Mouse (Mus musculus) heart, embryonic 13.5 days (tissue): ENCODE measurements around the gene Mbd3. TPM values are rescaled to one million over a fixed set of nuclear protein-coding genes. Genes with fewer than 3 reads are reported as not detected.

Source experiments
- ATAC-seq: fragments of 200-750 bp; cut with Nextera tagmentation; 2 replicates; pipeline ENCODE4 v1.8.0; 2017; ENCODE audit warnings: moderate TSS enrichment; ENCODE audit not compliant: insufficient number of reproducible peaks, low FRiP score, low TSS enrichment; ENCODE audit errors: extremely low read depth
- H3K27ac ChIP-seq: fragments of 300-500 bp; sonication (generic); replicated peaks from 2 replicates; pipeline ENCODE4 v1.5.1; 2015; ENCODE audit warnings: moderate library complexity, mild to moderate bottlenecking, inconsistent platforms
- H3K27me3 ChIP-seq: fragments of 300-500 bp; sonication (generic); replicated peaks from 2 replicates; pipeline ENCODE4 v1.6.1; 2015; ENCODE audit warnings: mild to moderate bottlenecking, inconsistent platforms
- H3K36me3 ChIP-seq: fragments of 300-500 bp; sonication (generic); 2 replicates; pipeline ENCODE4 v1.6.1; 2015; ENCODE audit warnings: mild to moderate bottlenecking, inconsistent platforms
- H3K4me1 ChIP-seq: fragments of 300-500 bp; sonication (generic); 2 replicates; pipeline ENCODE4 v1.6.1; 2015; ENCODE audit warnings: inconsistent platforms
- H3K4me2 ChIP-seq: fragments of 300-500 bp; sonication (generic); 2 replicates; pipeline ENCODE4 v1.6.1; 2015; ENCODE audit warnings: inconsistent platforms, mild to moderate bottlenecking, moderate library complexity
- H3K4me3 ChIP-seq: fragments of 300-500 bp; sonication (generic); 2 replicates; pipeline ENCODE4 v1.5.1; 2015; ENCODE audit warnings: moderate library complexity, mild to moderate bottlenecking, inconsistent platforms
- H3K9ac ChIP-seq: fragments of 300-500 bp; sonication (generic); 2 replicates; pipeline ENCODE4 v1.6.1; 2015; ENCODE audit warnings: inconsistent platforms, mild to moderate bottlenecking, moderate library complexity
- H3K9me3 ChIP-seq: fragments of 300-500 bp; sonication (generic); 2 replicates; pipeline ENCODE4 v1.6.1; 2016; ENCODE audit warnings: inconsistent platforms
- WGBS: fragments of 180-500 bp; shearing (Covaris S2); methylation state at CpG from one replicate; pipeline ENCODE4 v1.1.7; 2015; ENCODE audit warnings: mixed read lengths; 5-methylcytosine and 5-hydroxymethylcytosine counted together
- polyA plus RNA-seq: library from polyadenylated mRNA; unstranded; fragments of >200 nt; fragmentation: Nextera tagmentation; extraction: Ambion mirVana; gene quantifications from 2 replicates; pipeline ENCODE4 v1.2.1, GENCODE M21; 2015

The Mbd3 gene
- polyA plus RNA-seq, 1 experiment from 2014 or later, result 170 TPM

DNA sequence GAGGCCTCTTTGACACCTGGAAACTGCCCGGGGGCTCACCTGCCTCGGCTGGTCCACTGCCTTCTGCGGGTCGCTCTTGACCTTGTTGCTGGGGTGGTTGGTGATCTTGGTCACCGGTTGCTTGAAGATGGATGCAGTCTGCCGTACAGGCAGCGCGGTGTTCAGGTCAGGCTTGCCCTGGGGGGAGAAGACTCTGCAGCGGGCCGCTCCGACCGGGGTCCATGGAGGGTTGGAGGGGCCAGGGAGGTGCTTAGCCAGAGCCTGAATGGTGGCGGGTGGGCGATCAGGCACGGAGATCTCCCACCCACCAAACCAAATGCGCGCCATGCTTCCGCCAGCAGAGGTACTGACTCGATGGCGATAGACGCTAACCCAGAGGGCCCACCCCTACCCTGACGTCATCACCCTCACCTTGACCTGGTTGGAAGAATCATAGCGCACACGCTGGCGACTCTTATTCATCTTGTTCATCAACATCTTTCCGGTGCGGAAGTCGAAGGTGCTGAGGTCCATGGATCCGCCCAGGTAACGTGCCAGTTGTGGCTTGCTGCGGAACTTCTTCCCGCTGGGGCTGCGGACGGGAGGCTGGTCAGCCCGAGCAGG, 4.2 kb downstream of the Mbd3 start:
- Histone ChIP-seq H3K4me3 (no peak overlapping the region), H3K27me3 (no peaks in the 10 kb centered on the region), H3K9ac (no peak overlapping the region), H3K4me2 (no peak overlapping the region), H3K9me3 (no peaks in the 10 kb centered on the region), H3K27ac (no peak overlapping the region), H3K4me1 (peaks cover 22% of the 10 kb centered on the region), H3K36me3 (peaks cover 72% of the 10 kb centered on the region)
- 91% methylated on average over 35 of the region's 35 CpGs for WGBS
- no peak for ATAC-seq

- Histone ChIP-seq H3K9ac (no peak overlapping the region), H3K4me3 (no peak overlapping the region), H3K27ac (no peak overlapping the region), H3K4me2 (no peak overlapping the region), H3K4me1 (peaks cover 22% of the 10 kb centered on the region), H3K27me3 (no peaks in the 10 kb centered on the region), H3K36me3 (peaks cover 77% of the 10 kb centered on the region), H3K9me3 (no peaks in the 10 kb centered on the region)
- ATAC-seq, result no peak
- 87% methylated on average over 5 of the region's 5 CpGs for WGBS
Measured at GRCm38 (mm10) chr10:80392687-80393086, 6.7 kb downstream of the Mbd3 start.

GRCm38 (mm10) chr10:80390697-80391096, 8.7 kb downstream of the Mbd3 start:
- ATAC-seq, result no peak
- H3K27me3 ChIP-seq, result no peaks in the 10 kb centered on the region
- no peak overlapping the region for H3K9ac ChIP-seq
- peaks cover 61% of the 10 kb centered on the region for H3K36me3 ChIP-seq
- no peaks in the 10 kb centered on the region for H3K9me3 ChIP-seq
- no peak overlapping the region for H3K4me3 ChIP-seq
- peaks cover 21% of the 10 kb centered on the region for H3K4me1 ChIP-seq
- no peak overlapping the region for H3K27ac ChIP-seq
- WGBS, result 80% methylated on average over 9 of the region's 9 CpGs
- no peak overlapping the region for H3K4me2 ChIP-seq

GRCm38 (mm10) chr10:80389185-80389708, 10.1 kb downstream of the Mbd3 start:
- WGBS, result 70% methylated on average over 4 of the region's 4 CpGs
- Histone ChIP-seq H3K4me3 (no peak overlapping the region), H3K36me3 (peaks cover 56% of the 10 kb centered on the region), H3K27ac (no peak overlapping the region), H3K4me2 (no peak overlapping the region), H3K27me3 (no peaks in the 10 kb centered on the region), H3K4me1 (peaks cover 36% of the 10 kb centered on the region), H3K9ac (no peak overlapping the region; the same call in 1 of the 2 replicates), H3K9me3 (no peaks in the 10 kb centered on the region)
- ATAC-seq, result no peak

DNA sequence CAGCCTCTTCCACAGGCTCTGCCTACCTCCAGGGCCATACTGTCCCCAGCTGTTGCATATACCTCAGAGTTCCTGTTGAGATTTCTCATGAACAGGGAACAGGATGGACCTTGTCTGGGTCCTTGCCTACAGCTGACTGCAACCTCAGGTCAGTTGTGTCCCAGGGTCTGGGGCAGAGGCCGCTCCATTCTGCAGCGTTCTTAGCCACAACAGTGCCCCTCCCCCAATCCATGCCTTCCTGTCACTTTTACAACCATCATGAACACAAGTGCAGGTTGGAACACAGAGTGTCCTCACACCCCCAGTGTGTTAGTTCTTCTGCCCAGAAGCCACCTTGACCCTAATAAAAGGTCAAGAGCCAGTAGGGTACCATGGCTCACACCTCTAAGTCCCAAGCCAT, 10.6 kb downstream of the Mbd3 start:
- Histone ChIP-seq H3K9ac (no peak overlapping the region; the same call in 1 of the 2 replicates), H3K27me3 (no peaks in the 10 kb centered on the region), H3K9me3 (no peaks in the 10 kb centered on the region), H3K4me1 (peaks cover 41% of the 10 kb centered on the region), H3K27ac (no peak overlapping the region), H3K36me3 (peaks cover 55% of the 10 kb centered on the region), H3K4me3 (no peak overlapping the region), H3K4me2 (peak overlapping the region; percentile 86; the same call in 1 of the 2 replicates)
- no peak for ATAC-seq
- WGBS, result 36% methylated on average over 2 of the region's 2 CpGs

- Histone ChIP-seq H3K4me2 (peak within 1 kb of the TSS; percentile 86), H3K36me3 (peaks cover 54% of the 10 kb centered on the region), H3K4me3 (peak within 1 kb of the TSS; percentile 91), H3K27me3 (no peaks in the 10 kb centered on the region), H3K27ac (peak within 1 kb of the TSS; percentile 88), H3K4me1 (peaks cover 48% of the 10 kb centered on the region), H3K9ac (peak within 1 kb of the TSS; percentile 99), H3K9me3 (no peaks in the 10 kb centered on the region)
- peak; percentile 66 for ATAC-seq
- WGBS, result 1% methylated on average over 31 of the region's 61 CpGs
Measured at GRCm38 (mm10) chr10:80387522-80387959, 11.8 kb downstream of the Mbd3 start, which contains the start of gene Mex3d. Gene Mex3d (minus strand): TSS chr10:80387659.

- peaks cover 48% of the 10 kb centered on the region for H3K4me1 ChIP-seq
- WGBS, result under 1% methylated on average over 89 of the region's 94 CpGs
Measured at GRCm38 (mm10) chr10:80386735-80387471, 12.4 kb downstream of the Mbd3 start.

DNA sequence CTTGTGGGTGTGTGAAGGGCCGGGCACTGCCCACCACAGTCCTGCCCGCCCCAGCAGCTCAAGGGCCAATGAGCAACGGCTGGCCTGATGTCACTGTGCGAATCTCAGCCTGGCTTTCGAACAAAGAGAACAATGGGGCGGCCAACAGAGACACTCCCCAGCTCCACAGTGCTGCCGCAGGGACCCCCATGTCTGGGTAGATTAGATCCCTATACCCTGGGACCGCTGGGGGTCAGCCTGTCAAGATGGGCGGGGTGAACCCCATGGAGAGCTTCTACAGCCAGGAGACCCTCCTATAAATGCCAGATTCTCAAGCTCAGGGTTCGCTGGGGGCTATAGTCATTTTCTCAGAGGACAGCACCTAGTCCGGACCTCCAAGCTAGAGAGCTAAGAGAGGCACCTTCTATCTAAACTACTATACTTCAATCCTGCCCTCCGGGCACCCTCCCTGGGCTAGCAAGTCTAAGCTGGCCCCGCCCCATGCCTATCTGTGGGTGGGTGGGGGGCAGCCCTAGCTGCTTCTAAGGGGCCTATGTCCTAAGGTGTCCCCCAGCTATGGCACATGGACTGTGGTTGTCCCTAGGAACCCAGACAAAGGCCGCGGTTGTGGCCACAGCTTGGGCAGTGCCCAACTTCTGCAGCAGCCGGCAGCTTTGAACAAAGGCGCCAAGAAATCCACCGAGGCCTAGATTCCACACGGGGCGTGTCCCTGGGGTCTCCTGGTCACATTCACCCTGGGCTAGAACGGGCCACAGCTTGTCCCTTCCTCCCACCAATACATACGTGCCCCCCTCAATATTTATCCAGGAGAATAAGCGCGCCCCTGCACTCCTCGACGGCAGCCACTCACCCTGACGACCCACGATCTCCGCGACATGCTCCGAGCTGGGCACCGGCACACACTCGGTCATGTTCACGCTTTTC, 13.3 kb downstream of the Mbd3 start:
- no peak for ATAC-seq
- Histone ChIP-seq H3K4me2 (peak overlapping the region; percentile 86), H3K9ac (peak overlapping the region; percentile 99), H3K4me3 (peak overlapping the region; percentile 91), H3K36me3 (peaks cover 54% of the 10 kb centered on the region), H3K9me3 (no peaks in the 10 kb centered on the region), H3K27me3 (no peaks in the 10 kb centered on the region), H3K4me1 (peaks cover 48% of the 10 kb centered on the region), H3K27ac (peak overlapping the region; percentile 88)
- WGBS, result 3% methylated on average over 34 of the region's 34 CpGs

More at GRCm38 (mm10) chr10:80386735-80387471, 12.4 kb downstream of the Mbd3 start:
- ATAC-seq, result peak; percentile 7; the same call in 1 of the 2 replicates
- Histone ChIP-seq H3K4me2 (peak overlapping the region; percentile 86), H3K9ac (peak overlapping the region; percentile 99), H3K27me3 (no peaks in the 10 kb centered on the region), H3K4me3 (peak overlapping the region; percentile 91), H3K9me3 (no peaks in the 10 kb centered on the region), H3K36me3 (peaks cover 54% of the 10 kb centered on the region), H3K27ac (peak overlapping the region; percentile 88)

GRCm38 (mm10) chr10:80385310-80385709, 14.0 kb downstream of the Mbd3 start:
- 27% methylated on average over 7 of the region's 7 CpGs for WGBS
- ATAC-seq, result no peak
- H3K27ac ChIP-seq, result peak overlapping the region; percentile 88
- peak overlapping the region; percentile 91 for H3K4me3 ChIP-seq
- peak overlapping the region; percentile 99 for H3K9ac ChIP-seq
- peaks cover 53% of the 10 kb centered on the region for H3K36me3 ChIP-seq
- no peaks in the 10 kb centered on the region for H3K27me3 ChIP-seq
- peaks cover 48% of the 10 kb centered on the region for H3K4me1 ChIP-seq
- H3K4me2 ChIP-seq, result peak overlapping the region; percentile 86
- no peaks in the 10 kb centered on the region for H3K9me3 ChIP-seq

- Histone ChIP-seq H3K4me3 (peak overlapping the region; percentile 91), H3K36me3 (peaks cover 52% of the 10 kb centered on the region), H3K9me3 (no peaks in the 10 kb centered on the region), H3K9ac (peak overlapping the region; percentile 99), H3K4me2 (peak overlapping the region; percentile 86), H3K27me3 (no peaks in the 10 kb centered on the region), H3K4me1 (peaks cover 48% of the 10 kb centered on the region), H3K27ac (no peak overlapping the region)
- ATAC-seq, result no peak
- WGBS, result 57% methylated on average over 7 of the region's 7 CpGs
Measured at GRCm38 (mm10) chr10:80384709-80385108, 14.6 kb downstream of the Mbd3 start.
